Mouse (Mus musculus): Measurements from ENCODE around the gene Ccdc92.

Gene Ccdc92

GRCm38 (mm10) chr5:124854202-124854601 lies 8.0 kb downstream of the Ccdc92 start:
- DNase-seq (ENCODE audit: low spot score) = no peak

- no peak for DNase-seq (ENCODE audit: low spot score)
These were observed 9.1 kb downstream of the Ccdc92 start for GRCm38 (mm10) chr5:124853079-124853478.

GRCm38 (mm10) chr5:124852294-124852693 lies 9.9 kb downstream of the Ccdc92 start:
- no peak for DNase-seq (ENCODE audit: low spot score)

- DNase-seq (ENCODE audit: low spot score) = no peak
These were observed 10.7 kb downstream of the Ccdc92 start for GRCm38 (mm10) chr5:124851572-124851971.

GRCm38 (mm10) chr5:124848994-124849393 lies 13.2 kb downstream of the Ccdc92 start:
- DNase-seq (ENCODE audit: low spot score) = no peak

GRCm38 (mm10) chr5:124847014-124847413 lies 15.2 kb downstream of the Ccdc92 start:
- no peak for DNase-seq (ENCODE audit: low spot score)

- no peak for DNase-seq (ENCODE audit: low spot score)
These were observed 17.3 kb downstream of the Ccdc92 start for GRCm38 (mm10) chr5:124844929-124845328.

GRCm38 (mm10) chr5:124843386-124843785 lies 18.8 kb downstream of the Ccdc92 start:
- DNase-seq (ENCODE audit: low spot score) = no peak

- DNase-seq (ENCODE audit: low spot score) = no peak
These were observed 21.6 kb downstream of the Ccdc92 start for GRCm38 (mm10) chr5:124840669-124841068.

- DNase-seq (ENCODE audit: low spot score) = no peak
These were observed 22.0 kb downstream of the Ccdc92 start for GRCm38 (mm10) chr5:124840202-124840601.

- no peak for DNase-seq (ENCODE audit: low spot score)
These were observed 25.6 kb downstream of the Ccdc92 start for GRCm38 (mm10) chr5:124836621-124837020.

- DNase-seq (ENCODE audit: low spot score) = no peak
These were observed 26.1 kb downstream of the Ccdc92 start for GRCm38 (mm10) chr5:124836075-124836474.

- DNase-seq (ENCODE audit: low spot score) = no peak
These were observed 27.0 kb downstream of the Ccdc92 start for GRCm38 (mm10) chr5:124835218-124835617.

GRCm38 (mm10) chr5:124830331-124830730 lies 31.9 kb downstream of the Ccdc92 start:
- DNase-seq (ENCODE audit: low spot score) = no peak

- DNase-seq (ENCODE audit: low spot score) = no peak
These were observed 39.9 kb downstream of the Ccdc92 start for GRCm38 (mm10) chr5:124822128-124822894.

- DNase-seq (ENCODE audit: low spot score) = no peak
These were observed 45.2 kb downstream of the Ccdc92 start for GRCm38 (mm10) chr5:124817050-124817449.

GRCm38 (mm10) chr5:124814797-124815196 lies 47.4 kb downstream of the Ccdc92 start:
- no peak for DNase-seq (ENCODE audit: low spot score)

- no peak for DNase-seq (ENCODE audit: low spot score)
These were observed 49.8 kb downstream of the Ccdc92 start for GRCm38 (mm10) chr5:124812466-124812865.

GRCm38 (mm10) chr5:124809708-124810366 lies 52.4 kb downstream of the Ccdc92 start:
- DNase-seq (ENCODE audit: low spot score) = no peak

- DNase-seq (ENCODE audit: low spot score) = no peak
These were observed 70.1 kb downstream of the Ccdc92 start for GRCm38 (mm10) chr5:124792112-124792511.

GRCm38 (mm10) chr5:124785650-124786049 lies 76.6 kb downstream of the Ccdc92 start:
- no peak for DNase-seq (ENCODE audit: low spot score)
